ENCODE assay signal across 18 mouse cellular contexts in the genomic region with DNA sequence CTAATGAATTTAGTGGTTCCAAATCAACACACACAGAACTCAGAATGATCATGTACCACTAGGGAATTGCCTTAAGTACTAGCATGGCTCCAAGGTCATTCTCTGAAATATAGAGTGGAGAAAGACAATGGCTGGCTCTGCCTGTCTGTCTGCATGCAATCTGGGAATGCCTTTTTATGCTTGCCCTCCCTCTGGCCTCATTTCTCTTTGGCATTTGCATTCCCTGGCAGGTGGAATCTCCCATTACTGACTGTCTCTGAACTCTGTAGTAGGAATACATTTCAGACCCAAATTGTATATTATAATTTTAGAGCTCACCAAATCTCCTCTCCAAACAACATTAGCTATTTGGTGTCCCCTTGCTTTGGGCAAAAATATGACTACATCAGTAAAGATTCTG.
DNase-seq lines count a peak whose midpoint lies in the region; ATAC-seq lines count a peak whose summit lies in the region.
"Had no signal": no experiment of that assay in that cellular context is flagged by ENCODE, and none has a peak within 500 bp of the region (broad histone marks: within the 10 kb centered on the region; RNA-seq: fewer than 3 reads in every experiment).

No protein-coding gene starts in this region.

- peak; percentile 52 to 58 for DNase-seq in cerebellum, postnatal 10 days
- no peak for DNase-seq in cerebellum, adult 8-10 months
- no peak for DNase-seq in neural tube, embryonic 11.5 days (ENCODE audit: low spot score)
- no peak for DNase-seq in neural tube, embryonic 10.5 days (ENCODE audit: extremely low spot score, low spot score)
- DNase-seq in cerebellum, postnatal 25 days: peak; percentile 25 to 52
- no peak for DNase-seq in forebrain, embryonic 10.5 days (ENCODE audit: extremely low spot score, low spot score)
- DNase-seq in layer of hippocampus, adult 9-10 months (ENCODE audit: low spot score): no peak
- DNase-seq: adrenal gland, postnatal 10 days; gastrocnemius, adult 2 months; gastrocnemius, postnatal 25 days; kidney, adult 18-20 months had no signal

- no peaks in the 10 kb centered on the region for H3K9me3 ChIP-seq in neural tube, embryonic 11.5 days (ENCODE audit: control insufficient read depth, low read length)
- no peaks in the 10 kb centered on the region for H3K9me3 ChIP-seq in forebrain, embryonic 10.5 days
- H3K9me3 ChIP-seq: embryonic facial prominence, embryonic 13.5 days; forebrain, embryonic 13.5 days; hindbrain, embryonic 10.5 days; intestine, embryonic 15.5 days had no signal

- H3K4me2 ChIP-seq in neural tube, embryonic 11.5 days (ENCODE audit: low read depth): no peak overlapping the region
- H3K4me2 ChIP-seq: embryonic facial prominence, embryonic 13.5 days; forebrain, embryonic 13.5 days; heart, embryonic 12.5 days; hindbrain, embryonic 14.5 days; intestine, embryonic 15.5 days had no signal

- ATAC-seq in neural tube, embryonic 11.5 days (ENCODE audit: insufficient read depth, low FRiP score, low TSS enrichment): peak; percentile 49; the same call in 1 of the 2 replicates
- ATAC-seq: forebrain, embryonic 13.5 days; intestine, embryonic 15.5 days had no signal

- H3K4me3 ChIP-seq in neural tube, embryonic 11.5 days (ENCODE audit: low read depth, low read length): no peak overlapping the region
- H3K4me3 ChIP-seq in forebrain, embryonic 10.5 days: no peak overlapping the region
- H3K4me3 ChIP-seq: embryonic facial prominence, embryonic 13.5 days; forebrain, embryonic 13.5 days; gastrocnemius, adult 2 months; heart, embryonic 12.5 days; hindbrain, embryonic 10.5 days; intestine, embryonic 15.5 days had no signal

- no peaks in the 10 kb centered on the region for H3K36me3 ChIP-seq in neural tube, embryonic 11.5 days (ENCODE audit: control insufficient read depth, insufficient read depth, low read length)
- no peaks in the 10 kb centered on the region for H3K36me3 ChIP-seq in forebrain, embryonic 10.5 days (replicated peaks)
- H3K36me3 ChIP-seq: embryonic facial prominence, embryonic 13.5 days; G1E; heart, embryonic 12.5 days; hindbrain, embryonic 10.5 days; intestine, embryonic 15.5 days had no signal

- H3K27ac ChIP-seq in neural tube, embryonic 11.5 days (ENCODE audit: low read depth, low read length): no peak overlapping the region
- no peak overlapping the region for H3K27ac ChIP-seq in forebrain, embryonic 10.5 days
- H3K27ac ChIP-seq: forebrain, embryonic 13.5 days; gastrocnemius, adult 2 months; hindbrain, embryonic 10.5 days; hindbrain, embryonic 14.5 days; intestine, embryonic 15.5 days had no signal

- H3K9ac ChIP-seq in neural tube, embryonic 11.5 days (ENCODE audit: low read length): no peak overlapping the region
- H3K9ac ChIP-seq: embryonic facial prominence, embryonic 13.5 days; forebrain, embryonic 13.5 days; heart, embryonic 12.5 days; hindbrain, embryonic 14.5 days; intestine, embryonic 15.5 days had no signal

- H3K27me3 ChIP-seq in neural tube, embryonic 11.5 days (ENCODE audit: control insufficient read depth, insufficient read depth, low read length): no peaks in the 10 kb centered on the region
- no peaks in the 10 kb centered on the region for H3K27me3 ChIP-seq in forebrain, embryonic 10.5 days (ENCODE audit: poor library complexity, severe bottlenecking)
- H3K27me3 ChIP-seq: embryonic facial prominence, embryonic 13.5 days; forebrain, embryonic 13.5 days; heart, embryonic 12.5 days; intestine, embryonic 15.5 days had no signal

- peaks cover 5% of the 10 kb centered on the region; the same call in 1 of the 2 replicates for H3K4me1 ChIP-seq in neural tube, embryonic 11.5 days (ENCODE audit: control insufficient read depth, insufficient read depth, low read length)
- H3K4me1 ChIP-seq in forebrain, embryonic 10.5 days: peaks cover 16% of the 10 kb centered on the region
- H3K4me1 ChIP-seq: intestine, embryonic 15.5 days had no signal

Comparison
In these comparisons a context has a peak if more than half of its experiments do, and no peak if none do; other contexts are left out.
1. DNase-seq: peak in cerebellum, postnatal 10 days (2 of 2) and cerebellum, postnatal 25 days (2 of 2); none in cerebellum, adult 8-10 months (single experiment), neural tube, embryonic 11.5 days (single experiment), neural tube, embryonic 10.5 days (single experiment), forebrain, embryonic 10.5 days (single experiment) and layer of hippocampus, adult 9-10 months (single experiment).